Mouse (Mus musculus) CH12.LX (cell line): ENCODE results near the gene Fig4. TPM values are rescaled to one million over a fixed set of nuclear protein-coding genes. Genes with fewer than 3 reads are reported as not detected.

Source experiments
- DNase-seq: peaks from one replicate; pipeline ENCODE4 v3.0.0-alpha.2; 2013; ENCODE audit errors: extremely low read depth
- H3K27ac ChIP-seq: 2 replicates; pipeline ENCODE4 v1.5.1; 2012; ENCODE audit warnings: low read depth, mild to moderate bottlenecking, control low read depth, moderate library complexity; ENCODE audit not compliant: insufficient read depth
- H3K27me3 ChIP-seq: replicated peaks from 2 replicates; pipeline ENCODE3; 2012; ENCODE audit warnings: inconsistent platforms
- H3K36me3 ChIP-seq, 2 experiments: replicated peaks in 1 of 2; 2 replicates each; pipeline versions ENCODE3 to v1.6.1; 2012; ENCODE audit warnings: inconsistent platforms in 1 of 2, low read length in 1 of 2, mild to moderate bottlenecking in 1 of 2, mixed read lengths in 1 of 2, moderate library complexity in 1 of 2; ENCODE audit not compliant: control insufficient read depth in 1 of 2, insufficient read depth in 1 of 2
- H3K4me1 ChIP-seq, 2 experiments: 2 replicates each; pipeline ENCODE4 v1.6.1; 2012; ENCODE audit warnings: inconsistent platforms in 1 of 2, moderate library complexity in 1 of 2; ENCODE audit not compliant: insufficient read depth in 2 of 2, control insufficient read depth in 1 of 2
- H3K4me2 ChIP-seq: 2 replicates; pipeline ENCODE4 v1.6.1; 2012; ENCODE audit warnings: low read depth, mild to moderate bottlenecking, control low read depth; ENCODE audit not compliant: poor library complexity, insufficient read depth, severe bottlenecking
- H3K4me3 ChIP-seq, 3 experiments: fragments of 150-350 bp in 1 of 3; sonication (generic) in 1 of 3; replicated peaks in 1 of 3; 2 replicates each; pipeline versions ENCODE3 to v1.5.1; 2011 to 2012; ENCODE audit warnings: low read depth in 2 of 3, low read length in 2 of 3, mild to moderate bottlenecking in 2 of 3, moderate library complexity in 2 of 3, control low read depth in 1 of 3, improper control_type of control experiment in 1 of 3, inconsistent platforms in 1 of 3, mixed read lengths in 1 of 3; ENCODE audit not compliant: poor library complexity in 1 of 3
- H3K79me2 ChIP-seq: replicated peaks from 2 replicates; pipeline ENCODE4 v1.6.1; 2012; ENCODE audit warnings: mild to moderate bottlenecking, moderate library complexity; ENCODE audit not compliant: control insufficient read depth, poor library complexity, insufficient read depth, severe bottlenecking; ENCODE audit errors: extremely low read depth
- H3K9ac ChIP-seq: 2 replicates; pipeline ENCODE4 v1.6.1; 2012; ENCODE audit warnings: low read depth, mild to moderate bottlenecking, control low read depth, moderate library complexity; ENCODE audit not compliant: insufficient read depth
- H3K9me3 ChIP-seq: replicated peaks from 2 replicates; pipeline ENCODE3; 2012; ENCODE audit warnings: low read length, inconsistent platforms, mixed read lengths
- CTCF ChIP-seq, 2 experiments: IDR thresholded peaks in 1 of 2; conservative IDR thresholded peaks in 1 of 2; 2 replicates each; pipeline ENCODE4 v1.5.1; 2011 to 2012; ENCODE audit warnings: low read depth in 2 of 2, low read length in 2 of 2, improper control_type of control experiment in 1 of 2, inconsistent platforms in 1 of 2, mild to moderate bottlenecking in 1 of 2, moderate library complexity in 1 of 2
- HCFC1 ChIP-seq: IDR thresholded peaks from 2 replicates; pipeline ENCODE4 v1.6.1; 2012; ENCODE audit warnings: low read depth, mild to moderate bottlenecking, inconsistent platforms, low read length, improper control_type of control experiment
- IRF4 ChIP-seq: IDR thresholded peaks from 2 replicates; pipeline ENCODE4 v1.6.1; 2014; ENCODE audit warnings: low read depth, mild to moderate bottlenecking, inconsistent platforms, low read length, improper control_type of control experiment
- MAFK ChIP-seq: IDR thresholded peaks from 2 replicates; pipeline ENCODE4 v1.6.1; 2011; ENCODE audit warnings: low read length, improper control_type of control experiment; ENCODE audit not compliant: insufficient replicate concordance
- MAX ChIP-seq: IDR thresholded peaks from 2 replicates; pipeline ENCODE4 v1.6.1; 2011; ENCODE audit warnings: low read length, improper control_type of control experiment
- MXI1 ChIP-seq: IDR thresholded peaks from 2 replicates; pipeline ENCODE4 v1.6.1; 2011; ENCODE audit warnings: mild to moderate bottlenecking, low read depth, low read length, improper control_type of control experiment
- NRF1 ChIP-seq: IDR thresholded peaks from 2 replicates; pipeline ENCODE4 v1.6.1; 2014; ENCODE audit warnings: low read depth, mild to moderate bottlenecking, inconsistent platforms, low read length, improper control_type of control experiment, moderate library complexity
- POLR2A ChIP-seq: IDR thresholded peaks from 2 replicates; pipeline ENCODE4 v1.6.1; 2011; ENCODE audit warnings: low read depth, mild to moderate bottlenecking, improper control_type of control experiment, low read length
- RCOR1 ChIP-seq: conservative IDR thresholded peaks from 2 replicates; pipeline ENCODE4 v1.6.1; 2012; ENCODE audit warnings: low read depth, mild to moderate bottlenecking, inconsistent platforms, low read length, improper control_type of control experiment
- SIN3A ChIP-seq: IDR thresholded peaks from 2 replicates; pipeline ENCODE4 v1.6.1; 2012; ENCODE audit warnings: low read length, improper control_type of control experiment, inconsistent platforms
- TBP ChIP-seq: conservative IDR thresholded peaks from 2 replicates; pipeline ENCODE4 v1.6.1; 2011; ENCODE audit warnings: low read depth, low read length, improper control_type of control experiment
- USF2 ChIP-seq: conservative IDR thresholded peaks from 2 replicates; pipeline ENCODE4 v1.6.1; 2011; ENCODE audit warnings: low read depth, low read length, improper control_type of control experiment
- ZC3H11A ChIP-seq: IDR thresholded peaks from 2 replicates; pipeline ENCODE4 v1.6.1; 2012; ENCODE audit warnings: low read depth, mild to moderate bottlenecking, inconsistent platforms, low read length, improper control_type of control experiment
- dilution Hi-C: fragments of 300-500 bp; cut with MboI; formaldehyde crosslinking; loops from 2 replicates; pipeline ENCODE4 v1.14.3; 2020; ENCODE audit warnings: low sequenced_read_pairs; ENCODE audit not compliant: extremely low pct_unique_long_range_greater_than_20kb, extremely low pct_ligation_motif_present
- in situ Hi-C: fragments of 300-500 bp; cut with MboI; formaldehyde crosslinking; loops from 3 replicates; pipeline ENCODE4 v1.14.3; 2019; ENCODE audit warnings: low sequenced_read_pairs, low pct_ligation_motif_present, low pct_unique_long_range_greater_than_20kb, mixed read lengths
- polyA plus RNA-seq: library from polyadenylated mRNA; unstranded; fragments of >175 nt; gene quantifications from 2 replicates; pipeline ENCODE4 v1.2.1, GENCODE M21; 2012; ENCODE audit warnings: low read depth; ENCODE audit not compliant: insufficient read length
- total RNA-seq, 2 experiments: library from RNA; depleted of rRNA; stranded (reverse); fragments of 300-350 nt in 1 of 2; fragments of >200 nt in 1 of 2; gene quantifications; 2 replicates each; pipeline ENCODE4 v1.2.3; 2012 to 2014

Gene Fig4
- total and polyA plus RNA-seq, 3 experiments, result 22.6 to 39.6 (median 35.4) TPM

DNA sequence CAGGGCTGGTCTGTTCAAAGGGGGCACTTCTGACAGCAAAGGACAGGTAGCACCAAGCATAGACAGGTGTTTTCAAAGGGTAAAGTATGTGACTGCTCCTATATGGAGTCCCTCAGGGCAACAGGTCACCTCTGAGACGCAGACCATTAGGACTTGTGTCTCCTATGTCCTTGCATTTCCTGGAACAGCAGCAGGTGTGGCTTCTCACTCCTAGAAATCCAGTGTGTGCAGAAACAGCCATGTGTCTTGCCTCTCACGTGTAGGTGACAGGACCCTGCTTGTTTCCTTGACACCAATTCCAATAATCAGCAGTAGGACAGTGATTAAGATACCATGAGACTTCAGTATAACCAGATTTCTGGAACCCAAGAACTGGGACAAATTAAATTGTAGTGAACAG is 97.4 kb downstream of the Fig4 start:
- H3K27me3 ChIP-seq, result no peaks in the 10 kb centered on the region
- no peaks in the 10 kb centered on the region for H3K79me2 ChIP-seq
- H3K27ac ChIP-seq, result no peak overlapping the region
- no peak overlapping the region for H3K9ac ChIP-seq
- H3K36me3 ChIP-seq, result peaks cover 0 to 70% of the 10 kb centered on the region in 2 experiments
- dilution Hi-C loops, result no loop called here
- TF ChIP-seq TBP (no peak), MAFK (no peak), HCFC1 (no peak), SIN3A (no peak), NRF1 (no peak), IRF4 (no peak), MXI1 (no peak), MAX (no peak)
- H3K4me3 ChIP-seq, result no peak overlapping the region
- DNase-seq, result no peak
- no peak overlapping the region for H3K4me2 ChIP-seq
- peaks cover 5% of the 10 kb centered on the region for H3K9me3 ChIP-seq
- H3K4me1 ChIP-seq, result peaks cover 0 to 8% of the 10 kb centered on the region in 2 experiments; a peak in 1 of 4 replicates
- in situ Hi-C loops, result no loop called here

- Histone ChIP-seq H3K9me3 (peaks cover 5% of the 10 kb centered on the region), H3K4me1 (peaks cover 0 to 8% of the 10 kb centered on the region in 2 experiments; a peak in 1 of 4 replicates), H3K79me2 (no peaks in the 10 kb centered on the region), H3K36me3 (peaks cover 0 to 73% of the 10 kb centered on the region in 2 experiments), H3K4me2 (no peak overlapping the region), H3K27me3 (no peaks in the 10 kb centered on the region), H3K27ac (no peak overlapping the region), H3K9ac (no peak overlapping the region), H3K4me3 (no peak overlapping the region)
- dilution Hi-C loops, result no loop called here
- in situ Hi-C loops, result no loop called here
- TF ChIP-seq USF2, result no peak
- DNase-seq, result no peak
Measured at GRCm38 (mm10) chr10:41204637-41205315, 98.3 kb downstream of the Fig4 start.

GRCm38 (mm10) chr10:41204191-41204590 is 98.9 kb downstream of the Fig4 start:
- Histone ChIP-seq H3K4me3 (no peak overlapping the region), H3K4me2 (no peak overlapping the region), H3K36me3 (peaks cover 0 to 74% of the 10 kb centered on the region in 2 experiments), H3K9ac (no peak overlapping the region), H3K79me2 (no peaks in the 10 kb centered on the region), H3K27ac (no peak overlapping the region), H3K4me1 (peaks cover 0 to 8% of the 10 kb centered on the region in 2 experiments; a peak in 1 of 4 replicates), H3K9me3 (peaks cover 5% of the 10 kb centered on the region), H3K27me3 (no peaks in the 10 kb centered on the region)
- in situ Hi-C loops (no loop called here), dilution Hi-C loops (no loop called here)
- TF ChIP-seq IRF4, result no peak
- TF ChIP-seq POLR2A, result no peak
- TF ChIP-seq CTCF (conservative IDR thresholded peaks at IDR 0.05 in 1 of 2, IDR thresholded peaks at IDR 0.05 in 1 of 2; ENCODE audit: low read depth in 2 of 2, low read length in 2 of 2), result no peak
- no peak for TF ChIP-seq RCOR1
- TF ChIP-seq MAFK, result no peak
- no peak for TF ChIP-seq ZC3H11A
- no peak for TF ChIP-seq NRF1
- no peak for TF ChIP-seq MAX
- no peak for DNase-seq
